Mouse (Mus musculus) thymus, postnatal 14 days (tissue): Measurements from ENCODE around the gene Bicdl1.

Experiments
- DNase-seq: peaks from one replicate; pipeline ENCODE4 v3.0.0; 2021

The Bicdl1 gene

DNA sequence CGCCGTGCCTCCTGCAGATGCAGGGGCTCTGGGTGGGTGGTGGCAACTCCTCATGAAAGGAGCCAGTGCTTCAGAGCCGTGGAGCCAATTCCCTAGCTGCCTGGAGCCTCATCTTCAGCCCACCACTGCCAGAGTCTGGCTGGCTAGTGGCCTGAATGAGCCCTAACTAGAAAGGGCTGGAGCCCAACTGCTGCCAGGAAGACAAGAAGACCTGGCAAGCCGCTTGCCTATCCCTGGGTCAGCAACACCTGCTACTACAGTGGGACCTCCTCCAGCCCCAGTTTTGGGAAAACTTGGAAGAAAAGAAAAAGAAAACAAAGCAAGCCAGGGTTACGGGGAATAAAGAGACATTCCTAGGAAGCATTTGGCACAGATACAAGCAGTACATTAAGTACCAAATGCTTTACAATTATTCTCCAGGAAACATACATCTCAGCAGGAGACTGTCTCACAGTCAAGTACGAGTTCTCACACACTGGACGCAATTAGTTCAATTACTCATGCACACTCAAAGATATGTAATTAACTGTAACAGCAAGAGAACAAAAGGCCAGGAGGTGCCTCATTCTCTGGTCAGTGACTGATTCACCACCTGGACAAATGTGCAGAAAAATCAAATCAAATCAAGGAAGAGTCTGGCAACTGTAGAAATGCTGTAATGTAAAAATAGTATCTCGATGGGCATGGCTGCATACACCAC lies 64.9 kb downstream of the Bicdl1 start:
- no peak for DNase-seq

DNA sequence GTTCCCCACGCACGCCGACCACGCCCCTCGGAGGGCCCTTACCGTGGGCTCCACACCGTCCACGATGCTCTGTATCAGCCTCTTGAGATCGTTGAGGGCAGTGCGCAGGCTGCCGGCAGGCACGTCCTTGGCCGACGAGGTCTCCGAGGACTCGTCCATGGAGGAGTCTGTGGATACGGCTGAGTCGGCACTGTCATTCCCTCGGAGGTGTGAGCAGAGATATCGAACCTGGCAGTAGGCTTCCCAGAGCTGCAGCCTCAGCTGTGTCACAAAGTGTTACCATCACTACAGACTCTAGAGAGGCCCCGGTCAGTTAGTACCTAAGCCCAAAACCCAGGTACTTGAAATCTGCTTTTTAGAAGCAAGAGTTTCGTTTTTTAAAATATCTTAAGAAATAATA lies 68.8 kb downstream of the Bicdl1 start:
- DNase-seq: no peak

DNA sequence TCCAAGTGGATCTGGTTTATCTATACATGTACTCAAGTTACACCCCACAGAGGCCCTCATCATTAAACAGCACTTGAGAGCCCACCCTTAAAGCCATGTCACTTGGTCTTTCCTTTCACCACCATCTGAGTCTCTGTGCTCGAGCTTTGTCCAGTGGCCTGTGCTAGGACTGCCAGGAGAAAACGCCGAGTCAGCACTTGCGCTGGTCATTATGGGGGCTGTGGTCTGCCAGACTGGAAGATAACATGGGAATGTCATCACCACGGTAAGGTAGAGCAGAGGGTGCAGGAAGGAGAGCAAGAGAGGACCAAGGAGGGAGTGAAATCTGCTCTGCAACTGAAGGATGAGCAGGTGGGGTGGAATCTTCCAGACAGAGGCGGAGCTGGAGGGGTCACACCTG lies 73.1 kb downstream of the Bicdl1 start:
- DNase-seq: no peak

DNA sequence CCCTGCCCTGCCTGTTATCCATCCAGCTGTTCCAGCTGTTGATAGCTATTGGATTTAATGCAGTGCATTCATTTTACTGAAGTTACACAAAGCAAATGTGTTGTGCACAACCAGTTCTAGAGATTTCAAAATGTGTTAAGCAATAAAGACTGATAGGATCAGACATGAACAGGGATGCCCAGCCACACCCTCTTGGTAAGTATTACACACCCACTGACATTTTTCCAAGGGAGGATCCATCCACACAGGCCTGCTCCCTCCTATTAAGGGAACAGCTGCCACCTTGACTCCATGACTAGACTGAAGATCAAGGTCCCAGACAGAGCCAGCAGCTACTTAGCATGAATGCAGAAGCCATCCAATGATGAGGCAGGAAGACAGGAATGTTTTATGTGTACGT lies 74.2 kb downstream of the Bicdl1 start:
- DNase-seq: no peak

DNA sequence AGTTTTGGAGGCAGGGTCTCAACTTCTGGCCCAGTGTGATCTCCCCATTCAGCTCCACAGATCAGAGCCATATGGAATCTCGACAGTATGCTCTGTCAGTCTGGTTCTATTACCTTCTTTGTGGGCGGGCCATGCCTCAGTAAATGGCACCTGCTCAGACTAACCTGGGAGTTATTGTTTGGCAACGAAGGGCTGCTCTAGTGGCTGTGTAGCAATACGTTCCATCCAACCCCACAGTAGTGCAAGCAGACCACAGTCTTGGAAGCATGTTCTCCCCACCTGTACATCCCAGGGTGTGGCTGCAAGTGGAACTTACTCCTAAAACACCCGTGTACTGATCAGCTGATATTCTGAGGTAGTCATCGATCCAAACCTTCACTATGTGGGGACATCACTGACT lies 74.7 kb downstream of the Bicdl1 start:
- DNase-seq: no peak

DNA sequence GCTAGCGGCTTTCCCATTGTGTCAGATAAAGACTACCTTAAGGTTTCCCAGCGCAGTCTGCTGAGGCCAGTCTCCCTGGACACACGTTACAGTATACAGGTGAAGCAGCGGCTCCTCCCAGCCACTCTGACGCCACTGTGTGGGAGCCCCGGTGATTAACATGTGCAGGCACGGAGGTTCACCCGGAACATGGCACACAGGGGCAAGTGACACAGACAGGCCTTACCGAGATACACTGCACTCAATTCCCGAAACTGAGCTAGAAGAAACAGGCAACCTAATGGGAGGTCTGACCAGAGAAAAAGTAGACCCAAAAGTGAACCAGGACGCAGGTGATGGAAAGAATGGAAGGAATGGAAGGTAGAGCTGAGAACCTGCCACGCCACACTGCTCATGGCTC lies 77.6 kb downstream of the Bicdl1 start:
- DNase-seq: no peak

DNA sequence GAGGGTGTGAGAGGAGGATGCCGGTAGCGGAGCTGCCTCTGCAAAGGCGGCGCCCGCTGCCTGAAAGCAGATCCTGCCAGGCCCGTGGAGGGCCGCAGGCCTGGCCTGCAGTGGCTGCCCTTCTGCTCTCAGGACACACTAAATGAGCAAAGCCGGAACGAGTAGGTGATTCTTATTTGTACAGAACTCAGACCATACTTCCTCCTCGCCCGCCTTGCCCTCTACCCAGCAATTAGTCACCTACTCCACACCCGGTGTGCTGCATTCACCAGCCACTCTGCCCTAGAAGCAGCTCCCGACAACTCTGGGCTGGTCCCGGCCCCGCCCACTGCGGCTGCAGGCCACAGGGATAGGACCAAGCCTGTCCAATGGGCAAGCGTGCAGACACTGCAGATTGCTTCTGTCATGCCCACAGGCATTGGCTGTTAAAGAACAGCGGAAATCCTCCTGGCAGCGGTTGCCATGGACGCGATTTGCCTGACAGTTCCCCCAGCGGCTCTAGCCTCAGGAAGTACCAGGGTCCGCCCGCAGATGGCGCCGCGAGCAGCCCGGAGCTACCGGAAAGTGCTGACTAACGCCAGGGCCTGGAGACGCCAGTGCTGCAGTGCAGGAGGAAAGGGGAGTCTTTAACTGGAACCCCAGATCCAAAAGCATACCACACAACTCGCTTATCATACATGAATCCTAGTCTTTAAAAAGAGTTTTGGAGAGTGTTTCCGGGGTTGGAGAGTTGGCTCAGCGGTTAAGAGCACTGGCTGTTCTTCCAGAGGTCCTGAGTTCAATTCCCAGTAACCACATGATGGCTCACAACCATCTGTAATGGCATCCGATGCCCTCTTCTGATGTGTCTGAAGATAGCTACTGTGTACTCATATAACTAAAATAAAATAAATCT lies 78.5 kb downstream of the Bicdl1 start:
- DNase-seq: peak; percentile 100

DNA sequence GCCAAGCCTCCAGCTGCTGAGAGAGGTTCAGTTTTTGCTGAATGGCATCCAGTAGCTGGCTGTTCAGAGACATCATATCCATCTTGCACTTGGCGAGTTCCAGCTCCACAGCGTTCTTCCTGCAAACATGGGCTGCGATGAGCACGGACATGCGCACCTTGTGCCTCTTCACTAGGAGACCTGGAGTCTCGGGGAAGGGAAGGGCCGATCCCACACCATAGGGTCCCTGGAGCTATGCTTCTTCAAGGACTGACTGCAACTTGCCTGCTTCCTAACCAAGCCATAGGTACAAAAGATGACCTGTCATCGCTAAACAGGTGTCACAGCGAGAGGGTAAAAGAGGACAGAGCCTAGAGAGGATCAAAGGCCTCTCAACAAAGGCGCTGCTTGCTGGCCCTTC lies 79.6 kb downstream of the Bicdl1 start:
- no peak for DNase-seq

DNA sequence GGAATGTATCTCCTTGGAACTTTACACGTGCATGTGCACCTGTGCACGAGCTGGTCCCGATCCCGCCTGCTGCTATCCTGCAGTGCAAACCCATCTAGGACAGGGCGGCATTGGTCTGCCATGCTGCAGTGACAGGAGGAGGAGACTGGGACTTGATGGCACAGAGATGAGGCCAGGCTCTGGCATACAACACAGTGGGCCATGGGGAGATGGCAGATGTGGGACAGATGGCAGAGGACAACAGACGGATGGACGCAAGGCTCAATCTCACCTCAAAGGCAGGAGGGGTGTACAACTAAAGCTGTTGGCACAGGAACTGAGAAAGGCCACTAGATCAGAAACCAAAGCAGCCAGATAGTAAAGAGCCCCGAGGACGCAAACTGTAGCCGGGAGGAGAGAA lies 80.5 kb downstream of the Bicdl1 start:
- DNase-seq: no peak

DNA sequence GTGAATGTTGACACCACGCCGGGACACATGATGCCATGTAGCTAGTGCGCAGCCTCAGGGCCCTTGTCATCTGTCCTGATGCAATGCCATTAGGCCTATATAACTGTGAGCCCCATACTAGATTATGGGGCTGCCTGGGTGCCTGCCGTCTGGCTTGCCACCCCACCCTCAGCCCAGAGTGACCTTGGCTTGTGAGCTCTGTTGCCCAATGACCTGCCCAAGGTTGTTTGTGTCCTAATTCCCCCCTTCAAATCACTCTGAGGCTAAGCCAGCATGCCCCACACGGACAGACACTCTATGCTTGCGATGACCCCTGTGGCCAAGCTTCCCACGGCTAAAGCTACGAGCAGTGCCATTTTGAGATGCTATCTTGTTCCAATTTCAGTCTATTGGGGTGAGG lies 81.7 kb downstream of the Bicdl1 start:
- DNase-seq: no peak

DNA sequence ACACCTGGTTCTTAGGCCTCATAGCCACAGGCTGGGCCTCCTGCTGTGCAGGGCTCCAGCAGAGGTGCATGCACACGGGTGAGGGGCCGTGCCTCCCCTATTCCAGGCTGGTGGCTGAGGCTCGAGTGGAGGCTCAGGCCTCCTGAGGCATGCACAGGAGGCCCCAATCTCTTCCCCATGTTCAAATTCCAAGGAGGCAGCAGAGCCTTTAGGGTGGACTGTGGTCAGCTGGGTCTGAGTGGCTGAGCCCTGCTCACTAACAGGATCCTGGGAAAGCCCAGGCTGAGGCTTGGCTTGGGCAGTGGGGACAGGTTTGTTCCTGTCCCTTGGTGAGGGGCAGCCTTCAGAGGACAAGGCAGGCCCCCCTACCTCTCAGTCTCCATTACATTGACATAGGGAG lies 82.5 kb downstream of the Bicdl1 start:
- DNase-seq: no peak

DNA sequence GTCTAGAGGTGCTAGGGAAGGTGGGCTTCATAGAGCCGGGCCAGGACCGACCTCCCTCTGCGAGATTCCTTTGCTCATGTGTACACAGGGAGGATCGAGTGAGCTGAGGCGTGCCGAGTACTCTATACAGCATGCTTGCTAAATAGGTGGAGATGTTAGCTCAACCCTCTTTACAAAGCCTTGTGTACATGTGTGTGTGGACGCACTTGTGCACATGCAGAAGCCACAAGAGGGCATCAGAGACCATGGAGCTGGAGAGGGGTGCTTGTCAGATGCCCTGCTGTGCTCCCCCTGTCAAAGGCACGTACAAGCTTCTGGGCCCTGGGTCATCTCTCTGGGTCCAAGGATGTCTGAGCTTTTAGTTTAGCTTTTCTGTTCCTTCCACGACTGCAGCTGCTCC lies 87.2 kb downstream of the Bicdl1 start:
- DNase-seq: peak; percentile 55

DNA sequence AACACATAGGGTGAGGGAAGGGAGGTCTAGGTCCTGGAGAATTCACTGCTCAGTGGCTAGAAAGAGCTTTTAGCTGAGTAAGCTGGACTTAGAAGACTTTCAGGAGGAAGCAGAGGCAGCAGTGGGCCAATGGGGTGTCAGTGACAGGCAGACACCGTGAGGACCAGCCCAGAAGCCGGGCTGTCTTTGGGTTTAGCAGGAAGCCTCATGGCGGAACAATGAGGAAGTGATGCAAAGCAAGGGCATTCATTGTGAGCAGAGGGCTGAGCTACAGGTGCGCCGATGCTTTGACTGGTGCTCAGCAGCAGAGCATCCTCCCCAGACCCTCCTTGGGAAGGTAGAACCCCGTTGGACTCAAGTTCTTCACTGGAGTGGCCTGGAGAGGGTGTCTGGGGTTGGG lies 95.9 kb downstream of the Bicdl1 start:
- DNase-seq: peak; percentile 38

DNA sequence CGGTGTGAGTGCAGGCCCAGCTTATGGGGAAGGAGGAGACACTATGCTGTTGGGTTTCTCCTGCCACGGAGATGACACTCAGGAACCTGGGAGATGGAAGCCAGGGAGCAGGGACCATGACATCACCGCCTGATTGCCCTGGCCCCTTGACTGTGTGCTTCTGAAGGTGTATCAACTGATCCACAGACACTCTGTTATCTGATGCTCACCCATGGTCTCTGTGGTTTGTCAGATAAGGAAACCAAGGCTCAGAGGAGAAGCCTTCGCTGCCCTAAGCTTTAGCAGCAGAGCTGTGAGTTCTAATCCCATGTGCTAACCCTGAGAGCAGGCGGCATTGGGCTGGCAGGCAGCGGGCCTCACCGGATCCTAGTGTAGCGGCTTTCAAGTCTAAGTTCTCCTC lies 97.4 kb downstream of the Bicdl1 start:
- no peak for DNase-seq

DNA sequence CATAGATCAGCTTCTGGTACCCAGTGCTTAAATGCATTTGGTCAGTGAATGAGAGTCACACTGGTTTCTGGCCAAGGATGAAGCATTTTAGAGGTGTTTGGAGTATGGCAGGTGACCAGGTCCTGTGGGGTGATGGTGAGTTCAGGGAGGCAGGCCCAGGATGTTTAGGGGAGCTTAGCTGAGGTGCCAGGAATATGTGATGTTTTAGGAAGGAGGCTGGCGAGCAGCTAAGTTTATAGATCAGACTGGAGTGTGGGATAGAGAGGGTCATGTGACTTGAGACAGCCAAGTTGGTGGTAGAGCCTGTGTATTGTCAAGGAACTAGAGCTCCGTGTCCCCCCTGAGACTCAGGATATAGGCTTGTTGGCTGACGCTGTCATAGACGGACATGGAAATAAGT lies 98.4 kb downstream of the Bicdl1 start:
- no peak for DNase-seq

DNA sequence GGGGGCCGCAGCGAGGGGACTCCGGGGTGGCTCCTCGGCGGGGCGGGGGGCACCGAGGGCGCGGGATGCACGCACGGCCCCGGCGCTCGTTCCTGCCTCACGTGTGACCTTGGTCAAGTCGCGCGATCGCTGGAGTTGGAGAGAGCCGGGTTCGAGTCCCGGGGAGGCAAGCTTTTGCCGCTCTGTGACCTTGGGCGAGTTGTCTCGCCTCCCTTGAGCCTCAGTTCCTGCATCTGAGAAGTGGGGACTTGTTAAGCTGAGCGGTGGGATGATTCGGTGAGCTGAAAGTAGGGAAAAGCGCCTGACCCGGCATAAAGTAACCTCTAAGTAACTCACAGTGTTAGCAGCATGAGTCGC lies 99.1 kb downstream of the Bicdl1 start:
- DNase-seq: peak; percentile 62

DNA sequence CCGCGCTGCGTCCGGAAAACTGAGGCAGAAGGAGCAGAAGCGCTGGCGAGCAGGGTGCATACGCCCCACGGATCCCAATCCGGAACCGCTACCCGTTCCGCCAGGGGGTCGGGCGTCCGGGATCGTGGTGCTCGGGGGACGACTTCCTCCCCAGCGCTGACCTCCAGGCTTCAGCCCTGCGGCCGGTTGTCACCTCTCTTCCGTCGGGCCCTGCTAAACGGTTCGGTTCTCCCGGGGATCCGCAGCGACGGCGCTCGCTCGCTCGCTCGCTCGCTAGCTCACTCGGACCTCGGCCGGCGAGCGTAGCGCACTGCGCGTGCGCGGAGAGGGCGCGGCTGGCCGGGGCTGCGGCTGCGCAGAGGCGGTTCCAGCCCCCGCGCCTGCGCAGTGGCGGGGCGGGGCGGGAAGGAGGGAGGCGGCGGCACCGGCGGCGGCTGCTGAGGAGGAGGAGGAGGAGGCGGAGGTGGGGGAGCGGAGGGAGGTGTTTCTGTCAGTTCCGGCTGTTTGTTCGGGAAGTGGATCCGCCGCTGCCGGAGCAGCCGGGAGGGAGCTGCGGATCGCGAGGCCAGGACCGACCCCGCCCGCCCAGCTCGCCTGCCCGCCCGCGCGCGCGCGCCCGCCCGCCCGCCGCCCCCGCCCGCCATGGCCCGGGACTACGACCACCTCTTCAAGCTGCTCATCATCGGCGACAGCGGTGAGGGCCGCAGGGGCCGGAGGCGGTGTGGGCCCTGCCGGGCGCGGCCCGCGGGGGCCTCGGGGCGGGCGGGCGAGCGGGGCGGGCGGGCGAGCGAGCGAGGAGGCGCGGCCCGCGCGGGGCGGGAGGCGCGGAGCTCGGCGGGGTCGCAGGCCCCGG lies 99.7 kb downstream of the Bicdl1 start, which contains the start of gene Rab35:
TSS of gene Rab35 (plus strand) at position 404 of the 853 bp plus-strand sequence.
- peak; percentile 97 for DNase-seq

DNA sequence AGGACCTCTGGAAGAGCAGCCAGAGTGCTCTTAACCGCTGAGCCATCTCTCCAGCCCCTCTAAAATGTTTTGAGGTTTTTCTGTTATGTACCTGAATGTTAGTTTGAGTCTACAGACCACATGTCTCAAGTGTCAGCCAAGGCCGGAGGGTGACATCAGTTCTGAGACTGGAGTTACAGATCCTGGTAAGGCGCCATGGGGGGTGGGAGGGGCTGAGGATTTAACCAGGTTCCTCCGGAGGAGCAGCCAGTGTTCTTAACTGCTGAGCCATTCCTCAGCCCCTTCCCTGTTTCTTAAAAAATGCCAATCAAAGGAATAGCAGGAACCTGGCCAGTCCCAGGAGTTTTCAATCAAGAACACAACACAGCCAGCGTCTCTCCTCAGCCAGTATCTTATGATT lies 101.1 kb downstream of the Bicdl1 start:
- no peak for DNase-seq

DNA sequence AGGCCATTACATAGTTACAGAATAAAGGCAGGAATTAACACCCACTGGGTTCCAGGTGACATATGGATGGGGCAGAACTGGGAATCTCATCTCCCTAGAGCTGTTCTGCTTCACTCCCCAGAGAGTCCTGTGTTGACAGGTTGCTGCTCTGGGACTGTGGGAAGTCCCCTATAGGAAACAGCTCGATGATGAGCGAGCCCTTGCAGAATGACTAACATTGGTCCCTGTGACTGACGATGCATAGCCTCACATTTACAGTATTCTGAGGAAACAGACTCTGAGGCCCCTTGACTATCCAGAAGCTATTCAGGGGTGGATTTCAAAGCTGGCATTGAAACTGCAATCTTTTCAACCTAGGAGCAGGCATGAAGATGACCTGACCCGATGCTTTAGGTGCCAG lies 101.7 kb downstream of the Bicdl1 start:
- DNase-seq: no peak

DNA sequence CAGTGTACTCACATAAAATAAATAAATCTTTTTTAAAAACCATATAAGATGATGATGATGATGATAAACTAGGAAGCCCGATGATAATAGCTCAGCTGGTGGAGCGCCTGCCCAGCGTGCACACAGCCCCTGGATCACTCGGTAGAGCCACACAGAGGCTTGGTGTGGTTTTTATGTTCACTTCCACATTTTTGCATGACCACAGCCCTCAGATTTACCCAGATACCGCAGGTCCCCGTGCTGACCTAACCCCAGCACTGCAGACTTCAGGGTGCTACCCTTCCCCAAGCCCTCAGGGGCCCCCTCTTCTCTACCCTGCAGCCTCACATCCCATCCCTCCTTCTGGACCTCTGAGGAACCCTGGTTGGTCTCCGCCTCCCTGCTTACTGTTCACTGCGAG lies 103.3 kb downstream of the Bicdl1 start:
- DNase-seq: no peak

DNA sequence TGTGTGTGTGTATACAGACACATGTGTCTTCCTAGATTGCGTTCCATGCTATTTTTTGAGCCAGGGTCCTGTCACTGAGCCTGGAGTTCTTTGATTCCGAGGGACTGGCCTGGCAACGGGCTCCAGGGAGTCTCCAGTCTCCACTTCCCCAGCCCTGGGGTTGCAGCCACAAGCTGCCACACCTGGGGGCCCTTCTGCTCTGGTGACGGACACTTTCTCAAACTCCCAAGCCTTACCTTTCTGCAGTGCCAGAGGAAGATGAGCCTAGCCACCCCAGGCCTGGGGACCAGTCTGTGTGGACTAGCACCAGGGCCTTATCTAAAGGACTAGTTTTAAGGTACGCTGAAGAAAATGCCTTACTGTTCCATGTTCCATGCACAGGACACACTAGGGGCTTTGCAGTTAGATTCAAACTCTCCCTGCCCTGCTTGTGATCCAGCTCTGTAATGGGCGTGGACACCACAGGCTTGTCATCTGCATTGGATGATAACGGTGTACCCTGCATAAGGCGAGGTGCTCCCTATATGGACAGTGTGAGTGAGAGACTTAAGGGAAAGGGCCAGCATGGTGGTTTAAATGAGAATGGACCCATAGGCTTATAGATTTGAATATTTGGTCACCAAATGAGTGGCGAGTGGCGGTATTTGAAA lies 105.1 kb downstream of the Bicdl1 start:
- no peak for DNase-seq

DNA sequence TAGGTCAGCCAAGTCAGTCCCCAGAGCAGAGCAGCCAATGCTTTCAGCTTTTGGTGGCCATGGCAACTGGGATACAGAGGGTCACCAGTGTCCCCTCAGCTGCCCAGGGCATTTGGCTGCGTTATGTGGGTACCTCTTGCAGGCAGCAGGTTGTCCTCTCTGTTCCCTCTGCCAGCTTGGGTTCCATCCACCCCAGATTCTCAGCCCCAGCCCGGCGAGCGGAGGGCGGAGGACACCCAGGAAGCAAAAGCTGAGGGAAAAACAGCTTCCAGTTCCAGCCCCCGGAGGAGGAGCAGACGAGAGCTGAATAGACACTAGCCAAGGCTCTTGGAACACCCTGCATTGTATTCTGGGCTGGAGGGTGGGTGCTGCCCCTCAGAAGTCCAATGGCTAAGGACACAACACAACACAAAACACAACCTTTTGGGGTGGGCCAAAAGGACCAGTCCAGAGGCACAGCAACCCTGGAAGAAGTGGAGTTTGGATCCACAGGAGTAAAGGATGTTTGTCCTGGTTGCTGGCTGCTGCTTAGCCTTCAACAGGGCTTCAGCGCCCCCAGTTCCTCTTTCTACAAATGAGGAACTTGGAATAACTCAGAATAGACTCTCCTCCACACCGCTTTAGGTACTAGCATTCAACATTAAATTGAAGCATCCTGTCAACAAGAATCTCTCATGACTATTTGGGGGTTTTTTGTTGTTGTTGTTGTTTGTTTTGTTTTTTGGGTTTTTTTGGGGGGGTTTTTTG lies 107.6 kb downstream of the Bicdl1 start:
- DNase-seq: no peak
